Mouse (Mus musculus) forebrain, embryonic 11.5 days (tissue): ENCODE results near the gene Lsm4. TPM values are rescaled to one million over a fixed set of nuclear protein-coding genes. Genes with fewer than 3 reads are reported as not detected.

Experiments
- ATAC-seq: fragments of 200-750 bp; cut with Nextera tagmentation; replicated peaks from 2 replicates; pipeline ENCODE4 v1.8.0; 2017; ENCODE audit warnings: moderate TSS enrichment; ENCODE audit not compliant: low FRiP score
- DNase-seq: peaks from one replicate; pipeline ENCODE4 v3.0.0-alpha.2; 2017; ENCODE audit warnings: low spot score
- H3K27ac ChIP-seq: fragments of 300-500 bp; sonication (generic); 2 replicates; pipeline ENCODE4 v1.5.1; 2014; ENCODE audit warnings: low read depth, low read length
- H3K27me3 ChIP-seq: fragments of 300-500 bp; sonication (generic); 2 replicates; pipeline ENCODE4 v1.6.1; 2014; ENCODE audit warnings: mild to moderate bottlenecking, low read length, mixed read lengths; ENCODE audit not compliant: control insufficient read depth, insufficient read depth
- H3K36me3 ChIP-seq: fragments of 300-500 bp; sonication (generic); 2 replicates; pipeline ENCODE4 v1.6.1; 2014; ENCODE audit warnings: mild to moderate bottlenecking, low read length, moderate library complexity, mixed read lengths; ENCODE audit not compliant: control insufficient read depth, insufficient read depth
- H3K4me1 ChIP-seq: fragments of 300-500 bp; sonication (generic); replicated peaks from 2 replicates; pipeline ENCODE4 v1.6.1; 2014; ENCODE audit warnings: low read length, mixed read lengths; ENCODE audit not compliant: control insufficient read depth, insufficient read depth
- H3K4me2 ChIP-seq: fragments of 300-500 bp; sonication (generic); 2 replicates; pipeline ENCODE4 v1.6.1; 2014; ENCODE audit warnings: low read depth, mild to moderate bottlenecking, low read length, moderate library complexity, mixed read lengths; ENCODE audit not compliant: severe bottlenecking
- H3K4me3 ChIP-seq: fragments of 300-500 bp; sonication (generic); 2 replicates; pipeline ENCODE4 v1.5.1; 2014; ENCODE audit warnings: low read depth, low read length
- H3K9ac ChIP-seq: fragments of 300-500 bp; sonication (generic); 2 replicates; pipeline ENCODE4 v1.6.1; 2014; ENCODE audit warnings: low read length
- H3K9me3 ChIP-seq: fragments of 300-500 bp; sonication (generic); 2 replicates; pipeline ENCODE4 v1.6.1; 2016; ENCODE audit warnings: low read length, mixed read lengths; ENCODE audit not compliant: control insufficient read depth
- WGBS: fragments of 180-500 bp; shearing (Covaris S2); extraction: QIAGEN DNeasy Blood & Tissue Kit; methylation state at CpG from one replicate; pipeline ENCODE4 v1.1.7; 2014; 5-methylcytosine and 5-hydroxymethylcytosine counted together
- polyA plus RNA-seq: library from polyadenylated mRNA; unstranded; fragments of >200 nt; fragmentation: Nextera tagmentation; extraction: Ambion mirVana; gene quantifications from 2 replicates; pipeline ENCODE4 v1.2.1, GENCODE M21; 2014

Lsm4 gene
- 318 and 346 TPM in 2 replicates for polyA plus RNA-seq

GRCm38 (mm10) chr8:70673079-70673856 is at the start of gene Lsm4:
Gene Lsm4 (plus strand): TSS chr8:70673248.
- Histone ChIP-seq H3K27me3 (no peaks in the 10 kb centered on the region), H3K27ac (peak within 1 kb of the TSS; percentile 87), H3K36me3 (peaks cover 5% of the 10 kb centered on the region; the same call in 1 of the 2 replicates), H3K4me2 (peak within 1 kb of the TSS; percentile 74), H3K9ac (peak within 1 kb of the TSS; percentile 75), H3K9me3 (no peaks in the 10 kb centered on the region), H3K4me1 (peaks cover 11% of the 10 kb centered on the region), H3K4me3 (peak within 1 kb of the TSS; percentile 63)
- ATAC-seq = peak; percentile 97
- under 1% methylated on average over 60 of the region's 60 CpGs for WGBS
- DNase-seq = peak; percentile 98

- 0 out of 2 replicates have a peak, but pooled peaks cover 2% of the 10 kb centered on the region for H3K4me1 ChIP-seq
- no peak overlapping the region for H3K9ac ChIP-seq
- no peak overlapping the region for H3K4me2 ChIP-seq
- H3K9me3 ChIP-seq = no peaks in the 10 kb centered on the region
- H3K4me3 ChIP-seq = no peak overlapping the region
- no peaks in the 10 kb centered on the region for H3K27me3 ChIP-seq
- WGBS = 25% methylated on average over 5 of the region's 5 CpGs
- no peaks in the 10 kb centered on the region for H3K36me3 ChIP-seq
- no peak overlapping the region for H3K27ac ChIP-seq
- peak; percentile 79 for DNase-seq
- ATAC-seq = no peak
These were observed 47.9 kb upstream of the Lsm4 start for GRCm38 (mm10) chr8:70625104-70625503.

- H3K9ac ChIP-seq = no peak overlapping the region
- WGBS = 92% methylated on average over 5 of the region's 5 CpGs
- DNase-seq = no peak
- ATAC-seq = no peak
- H3K4me2 ChIP-seq = no peak overlapping the region
- peaks cover 12% of the 10 kb centered on the region for H3K27me3 ChIP-seq
- no peaks in the 10 kb centered on the region for H3K9me3 ChIP-seq
- H3K4me3 ChIP-seq = no peak overlapping the region
- H3K27ac ChIP-seq = no peak overlapping the region
- H3K36me3 ChIP-seq = no peaks in the 10 kb centered on the region
- H3K4me1 ChIP-seq = peaks cover 10% of the 10 kb centered on the region
These were observed 46.0 kb upstream of the Lsm4 start for GRCm38 (mm10) chr8:70627041-70627440.

GRCm38 (mm10) chr8:70628986-70629490 is 44.0 kb upstream of the Lsm4 start:
- Histone ChIP-seq H3K36me3 (no peaks in the 10 kb centered on the region), H3K4me2 (peak overlapping the region; percentile 58), H3K27ac (no peak overlapping the region), H3K4me1 (peaks cover 10% of the 10 kb centered on the region), H3K27me3 (peaks cover 12% of the 10 kb centered on the region), H3K4me3 (peak overlapping the region; percentile 36; the same call in 1 of the 2 replicates), H3K9me3 (no peaks in the 10 kb centered on the region), H3K9ac (peak overlapping the region; percentile 51; the same call in 1 of the 2 replicates)
- ATAC-seq (no peak), DNase-seq (no peak)
- 60% methylated on average over 7 of the region's 7 CpGs for WGBS

- H3K36me3 ChIP-seq = no peaks in the 10 kb centered on the region
- ATAC-seq = peak; percentile 95
- H3K9ac ChIP-seq = peak overlapping the region; percentile 51
- 2% methylated on average over 59 of the region's 60 CpGs for WGBS
- H3K4me3 ChIP-seq = peak overlapping the region; percentile 36
- no peaks in the 10 kb centered on the region for H3K9me3 ChIP-seq
- peak overlapping the region; percentile 58 for H3K4me2 ChIP-seq
- H3K4me1 ChIP-seq = peaks cover 10% of the 10 kb centered on the region
- peaks cover 12% of the 10 kb centered on the region for H3K27me3 ChIP-seq
- no peak overlapping the region for H3K27ac ChIP-seq
- peak; percentile 97 for DNase-seq
These were observed 43.2 kb upstream of the Lsm4 start for GRCm38 (mm10) chr8:70629574-70630531.

GRCm38 (mm10) chr8:70630532-70631381 is 42.3 kb upstream of the Lsm4 start:
- peak; percentile 25; the same call in 1 of the 2 replicates for ATAC-seq
- Histone ChIP-seq H3K27ac (no peak overlapping the region), H3K9ac (no peak overlapping the region)

GRCm38 (mm10) chr8:70631436-70631835 is 41.6 kb upstream of the Lsm4 start:
- Histone ChIP-seq H3K27ac (no peak overlapping the region), H3K27me3 (peaks cover 12% of the 10 kb centered on the region), H3K36me3 (no peaks in the 10 kb centered on the region), H3K9me3 (no peaks in the 10 kb centered on the region), H3K9ac (no peak overlapping the region), H3K4me2 (no peak overlapping the region), H3K4me1 (peaks cover 10% of the 10 kb centered on the region), H3K4me3 (no peak overlapping the region)
- DNase-seq = no peak
- WGBS = 18% methylated on average over 21 of the region's 24 CpGs
- ATAC-seq = no peak

More at GRCm38 (mm10) chr8:70630532-70631381, 42.3 kb upstream of the Lsm4 start:
- WGBS = 14% methylated on average over 22 of the region's 22 CpGs
- Histone ChIP-seq H3K4me2 (no peak overlapping the region), H3K9me3 (no peaks in the 10 kb centered on the region), H3K4me1 (peaks cover 10% of the 10 kb centered on the region), H3K4me3 (no peak overlapping the region; the same call in 1 of the 2 replicates), H3K27me3 (peaks cover 12% of the 10 kb centered on the region), H3K36me3 (no peaks in the 10 kb centered on the region)
- DNase-seq = no peak
